Mouse (Mus musculus) lung, postnatal 36 days (tissue): Measurements from ENCODE around the gene Olfr1223.
"Not testable (repeated sequence)": the region's sequence is repeated elsewhere in the genome, so short reads cannot be mapped to it uniquely, and the experiment has no call there.

Source experiments
- DNase-seq: peaks from one replicate; pipeline ENCODE4 v3.0.0; 2022; ENCODE audit warnings: mixed read lengths

Gene Olfr1223

DNA sequence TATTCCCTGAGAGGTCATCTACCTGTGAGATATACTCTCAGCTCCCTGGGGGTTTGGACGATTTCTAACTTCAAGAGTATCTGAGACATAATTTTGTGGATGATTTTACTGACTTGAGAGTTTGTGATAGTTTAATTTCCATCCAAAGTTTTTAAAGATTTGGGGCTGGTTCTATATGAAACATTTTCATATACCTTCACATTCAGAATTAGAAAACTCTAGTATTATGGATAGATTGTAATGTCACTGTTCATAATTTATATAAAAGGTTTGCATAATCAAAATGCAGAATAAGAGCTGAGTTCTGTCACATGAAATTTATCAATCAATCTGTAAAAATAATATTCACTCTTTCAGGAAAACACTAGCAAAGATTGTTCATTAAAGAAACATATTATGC lies at the start of gene Olfr1223:
Gene Olfr1223, minus strand, starts transcription at position 101 of the 400 bp plus-strand sequence.
- DNase-seq, result no peak

DNA sequence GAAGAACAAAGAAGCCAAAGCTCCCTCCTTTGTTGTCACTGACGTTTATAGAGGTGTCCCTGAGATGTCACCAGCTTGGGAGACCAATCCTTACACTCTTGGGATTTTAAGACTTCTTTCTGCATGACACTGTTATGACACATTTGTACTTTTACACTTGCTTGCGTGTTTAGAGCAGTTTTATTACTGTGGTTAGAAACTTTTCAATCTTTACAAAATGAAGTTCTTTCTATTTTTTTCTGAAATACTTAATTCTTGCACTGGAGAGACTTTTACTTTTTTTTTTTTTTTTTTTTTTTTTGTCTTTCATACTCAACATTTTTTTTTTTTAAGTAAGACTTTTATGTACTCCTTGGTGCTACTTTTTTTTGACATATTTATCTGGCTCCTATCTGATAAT lies 48.6 kb upstream of the Olfr1223 start, which contains the start of gene Olfr1226:
Gene Olfr1226, minus strand, starts transcription at position 101 of the 400 bp plus-strand sequence.
- no peak for DNase-seq

DNA sequence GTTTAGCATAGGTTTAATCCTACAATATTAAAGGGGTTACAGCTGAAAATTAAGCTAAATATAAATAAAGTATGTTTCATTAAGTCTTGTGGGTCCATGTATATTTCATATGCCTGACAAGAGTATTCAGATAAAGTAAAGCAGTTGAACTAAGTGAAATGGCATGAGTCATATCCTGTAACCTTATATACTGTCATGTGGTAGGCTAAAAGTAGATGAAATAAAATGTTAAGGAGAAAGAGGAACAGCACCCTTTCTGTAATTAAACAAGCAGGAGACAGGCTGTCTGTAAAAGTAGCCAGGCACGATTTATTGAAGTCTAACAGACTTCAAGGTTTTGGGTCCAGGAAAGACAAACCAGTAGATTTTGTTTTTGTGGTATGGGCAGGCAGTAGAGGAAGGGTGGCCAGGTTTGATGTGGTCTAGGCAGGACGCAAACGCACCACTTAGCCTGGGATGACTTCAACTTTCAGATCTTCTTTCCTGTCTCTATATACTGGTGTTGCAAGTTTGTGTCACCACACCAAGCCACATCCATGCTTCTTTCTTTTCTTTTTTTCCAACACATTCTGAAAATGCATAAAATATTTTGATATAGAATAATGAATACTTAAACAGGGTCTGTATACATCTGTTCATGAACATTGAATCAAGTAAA lies 45.1 kb upstream of the Olfr1223 start:
- no peak for DNase-seq

DNA sequence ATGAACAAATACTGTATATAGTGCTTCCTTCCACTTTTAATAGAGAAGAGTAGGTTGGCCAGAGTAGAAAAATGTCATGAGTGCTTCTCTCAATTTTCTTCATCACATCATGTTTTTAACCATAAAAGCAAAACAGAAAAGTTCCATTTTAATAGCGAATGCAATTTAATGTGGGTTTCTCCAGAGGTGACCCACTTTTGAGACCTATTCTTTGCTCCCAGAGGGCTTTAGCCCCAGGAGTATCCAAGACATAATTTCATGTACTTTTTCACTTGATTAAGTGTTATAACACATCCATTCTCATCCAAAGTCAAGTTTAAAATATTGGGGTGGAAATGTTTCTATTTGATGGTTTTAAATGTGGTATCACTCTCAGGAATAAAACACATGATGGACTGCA lies 23.2 kb upstream of the Olfr1223 start, which contains the start of gene Olfr1225:
Gene Olfr1225, minus strand, starts transcription at position 101 of the 400 bp plus-strand sequence.
- DNase-seq, result no peak

DNA sequence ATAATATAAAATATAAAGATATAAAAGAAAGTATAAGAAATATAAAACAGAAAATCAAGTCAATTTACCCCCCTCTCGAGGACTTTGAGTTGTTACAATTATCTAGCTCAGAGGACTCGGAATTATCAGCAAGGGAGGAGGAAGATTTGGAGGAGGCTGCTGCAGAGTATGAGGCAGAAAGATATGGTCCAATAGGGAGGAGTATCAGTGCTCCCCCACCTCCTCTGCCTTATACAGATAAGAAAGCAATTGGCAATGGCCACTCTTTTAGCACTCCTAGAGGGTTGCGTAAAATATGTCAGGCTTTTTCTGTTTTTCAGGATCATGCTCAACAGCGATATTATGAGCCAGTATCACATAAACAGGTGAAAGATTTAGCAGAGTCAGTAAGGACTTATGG lies 13.4 kb upstream of the Olfr1223 start:
- DNase-seq, result not testable (repeated sequence)

DNA sequence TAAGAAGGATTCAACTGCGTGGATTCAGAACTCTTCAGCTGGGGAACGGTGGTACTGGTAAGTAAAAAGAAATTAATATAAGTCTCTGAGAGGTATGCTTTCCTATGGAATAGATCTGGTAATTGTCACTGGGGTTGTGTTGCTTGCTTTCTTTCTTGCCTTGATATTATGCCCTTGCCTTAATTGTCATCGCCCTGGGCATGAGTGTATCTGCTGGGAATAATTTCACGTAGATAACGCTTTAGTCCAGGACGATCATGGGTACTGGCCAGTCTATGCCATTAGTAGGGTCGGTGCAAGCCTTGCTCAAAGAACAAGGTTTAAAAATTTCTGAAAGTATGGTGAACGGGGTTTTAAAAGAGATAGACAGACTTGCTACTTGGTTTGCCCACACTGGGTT lies 12.6 kb upstream of the Olfr1223 start, which contains the start of gene Olfr1224-ps1:
Gene Olfr1224-ps1, minus strand, starts transcription at position 101 of the 400 bp plus-strand sequence.
- DNase-seq, result not testable (repeated sequence)

DNA sequence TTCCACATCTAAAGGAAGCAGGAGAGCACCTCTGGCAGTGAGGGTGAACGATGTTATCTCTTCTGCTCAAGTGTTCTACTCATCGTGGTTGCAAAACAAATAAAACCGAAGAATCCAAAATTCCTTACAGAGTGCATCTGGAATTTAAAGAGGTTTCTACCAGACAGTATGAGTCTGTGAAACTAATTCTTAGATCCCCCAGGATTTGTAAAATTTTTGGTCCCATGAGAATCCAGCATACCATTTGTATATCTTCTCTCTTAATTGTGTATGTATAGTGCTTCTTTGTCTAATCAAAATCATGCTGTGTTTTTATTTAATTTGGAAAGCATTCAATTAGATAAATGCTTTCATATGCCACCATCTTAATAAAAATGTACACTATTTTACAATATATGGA lies 18.4 kb downstream of the Olfr1223 start, which contains the start of gene Olfr1222:
Gene Olfr1222, minus strand, starts transcription at position 101 of the 400 bp plus-strand sequence.
- no peak for DNase-seq

DNA sequence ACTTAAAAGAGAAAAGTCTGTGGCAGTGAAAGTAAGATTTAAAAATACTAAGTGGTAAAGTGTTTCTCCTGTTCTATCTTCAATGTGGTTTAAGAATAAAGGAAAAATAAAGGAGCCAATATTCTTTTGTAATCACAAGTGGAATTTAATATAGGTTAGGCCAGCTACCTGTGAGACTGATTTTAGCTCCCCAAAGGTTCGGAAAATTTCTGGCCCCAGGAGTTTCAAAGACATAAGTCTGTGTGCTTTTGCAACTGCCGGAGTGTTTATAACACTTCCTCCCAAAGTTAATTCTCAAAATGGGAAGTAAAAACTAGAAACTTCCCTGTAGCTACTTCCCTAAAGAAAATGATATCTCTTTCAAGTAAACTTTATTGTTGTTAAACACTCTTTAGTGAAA lies 34.2 kb downstream of the Olfr1223 start, which contains the start of gene Olfr1221:
Gene Olfr1221, minus strand, starts transcription at position 101 of the 400 bp plus-strand sequence.
- no peak for DNase-seq

DNA sequence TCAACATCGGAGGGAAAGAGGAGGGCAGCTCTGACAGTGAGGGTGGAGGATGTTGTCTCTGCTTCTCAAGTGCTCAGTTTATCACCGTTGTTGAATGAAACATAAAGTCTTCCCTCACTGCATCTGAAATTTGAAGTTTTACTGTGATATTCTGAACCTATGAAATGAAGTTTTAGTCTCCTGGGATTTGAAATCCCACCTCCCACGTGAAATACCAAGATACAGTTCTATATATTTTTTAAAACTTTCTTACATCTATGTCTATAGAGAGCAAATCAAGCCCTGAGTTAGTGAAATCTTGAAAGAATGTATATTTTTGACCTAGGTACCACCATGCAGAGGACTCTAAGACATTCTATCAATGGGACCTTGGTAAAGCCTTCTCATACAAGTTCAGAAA lies 44.6 kb downstream of the Olfr1223 start, which contains the start of gene Olfr1220:
Gene Olfr1220, minus strand, starts transcription at position 101 of the 400 bp plus-strand sequence.
- no peak for DNase-seq

DNA sequence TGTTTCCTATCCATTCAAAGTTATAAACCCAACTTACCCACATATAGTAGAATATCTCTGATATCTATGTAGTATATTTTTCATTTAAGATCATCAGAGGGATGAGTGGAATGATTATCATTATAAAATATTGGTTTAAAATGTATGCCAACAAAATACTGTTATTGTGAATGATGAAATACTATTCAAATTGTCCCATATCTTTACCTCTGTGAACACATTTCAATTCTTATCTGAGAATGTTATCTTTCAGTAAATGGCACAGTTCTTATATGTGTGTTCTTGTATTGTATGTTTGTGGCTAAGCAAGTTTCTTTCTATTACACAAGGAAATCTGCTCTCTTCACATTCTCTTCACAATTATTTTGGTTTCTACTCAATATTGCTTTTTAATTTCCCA lies 45.7 kb downstream of the Olfr1223 start:
- no peak for DNase-seq

DNA sequence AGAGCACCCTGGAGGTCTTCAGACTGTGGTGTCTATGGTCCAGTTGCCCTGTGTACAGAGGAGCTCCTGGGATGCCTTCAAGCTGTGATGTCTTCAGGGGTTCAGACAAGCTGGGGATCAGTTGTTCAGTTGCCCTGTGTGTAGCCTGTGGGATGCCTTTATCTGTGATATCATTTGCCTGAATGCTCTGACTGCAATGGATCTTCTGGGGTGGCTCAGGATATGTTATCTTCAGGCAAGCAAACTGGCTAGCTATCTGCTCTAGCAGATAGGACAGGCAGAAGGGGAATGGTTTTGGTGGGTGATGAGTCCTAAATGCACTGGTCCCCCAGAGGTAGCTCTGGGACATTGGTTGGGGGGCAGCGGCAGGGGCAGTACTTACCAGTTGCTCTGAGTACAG lies 57.5 kb downstream of the Olfr1223 start:
- DNase-seq, result no peak
